Mouse (Mus musculus) layer of hippocampus, postnatal 25 days (tissue): Measurements from ENCODE around the gene Echdc1. TPM values are rescaled to one million over a fixed set of nuclear protein-coding genes. Genes with fewer than 3 reads are reported as not detected.

Experiments
- total RNA-seq, 2 experiments: library from RNA; stranded (reverse); gene quantifications; 2 replicates each; pipeline ENCODE4 v1.2.3; 2021

The Echdc1 gene
- total RNA-seq, 2 experiments from 2014 or later = 31.9 TPM

Other genes with a start within 250 kb of the Echdc1 start
- 100 to 1,000 TPM; 157 to 178 TPM for gene Soga3, start 169.3 kb upstream of the Echdc1 start, total RNA-seq
- 10 to 100 TPM; 22.0 to 29.7 TPM for gene Gm49353, start 114.2 kb upstream of the Echdc1 start, total RNA-seq
- gene 9330159F19Rik, start 101.6 kb upstream of the Echdc1 start, total RNA-seq = 10 to 100 TPM; 76.8 to 77.6 TPM
- 100 to 1,000 TPM; 101 to 111 TPM for gene Rnf146, start 49.3 kb downstream of the Echdc1 start, total RNA-seq
- 10 to 100 TPM; 11.8 TPM for gene Rspo3, start 222.7 kb downstream of the Echdc1 start, total RNA-seq